Mouse (Mus musculus): Measurements from ENCODE around the gene Shb. TPM values are rescaled to one million over a fixed set of nuclear protein-coding genes. Genes with fewer than 3 reads are reported as not detected.

Shb gene
- total RNA-seq, 2 experiments from 2014 or later, result 11.0 to 11.6 TPM

GRCm38 (mm10) chr4:45474832-45475231, 57.4 kb downstream of the Shb start:
- no peak for TF ChIP-seq CTCF (IDR thresholded peaks at IDR 0.05)
- no peak overlapping the region for H3K27ac ChIP-seq
- intact Hi-C loops (cut with DNase I), result loop anchor here (5.0 kb wide), 1 partner anchor 52 kb away; no protein-coding TSS in a partner anchor
- no peak for DNase-seq (ENCODE audit: extremely low spot score in 1 of 2, low spot score in 2 of 2)
- no peak overlapping the region for H3K4me3 ChIP-seq

- Histone ChIP-seq H3K4me3 (no peak overlapping the region), H3K27ac (no peak overlapping the region)
- TF ChIP-seq CTCF (IDR thresholded peaks at IDR 0.05), result no peak
- intact Hi-C loops (cut with DNase I), result no loop called here
- DNase-seq (ENCODE audit: extremely low spot score in 1 of 2, low spot score in 2 of 2), result no peak
Measured at GRCm38 (mm10) chr4:45474131-45474530, 58.1 kb downstream of the Shb start.

GRCm38 (mm10) chr4:45473129-45473528, 59.1 kb downstream of the Shb start:
- H3K27ac ChIP-seq, result no peak overlapping the region; the same call in 1 of the 2 replicates
- peak; percentile 70 to 74 for DNase-seq (ENCODE audit: extremely low spot score in 1 of 2, low spot score in 2 of 2)
- no peak for TF ChIP-seq CTCF (IDR thresholded peaks at IDR 0.05)
- H3K4me3 ChIP-seq, result no peak overlapping the region
- intact Hi-C loops (cut with DNase I), result no loop called here

- TF ChIP-seq CTCF (IDR thresholded peaks at IDR 0.05), result no peak
- intact Hi-C loops (cut with DNase I), result no loop called here
- peak overlapping the region; percentile 70 for H3K27ac ChIP-seq
- no peak for DNase-seq (ENCODE audit: extremely low spot score in 1 of 2, low spot score in 2 of 2)
- H3K4me3 ChIP-seq, result no peak overlapping the region
Measured at GRCm38 (mm10) chr4:45472706-45473105, 59.6 kb downstream of the Shb start.

GRCm38 (mm10) chr4:45471654-45472556, 60.4 kb downstream of the Shb start:
- intact Hi-C loops (cut with DNase I), result loop anchor here (1.0 kb wide), 1 partner anchor 227 kb away; no protein-coding TSS in a partner anchor
- Histone ChIP-seq H3K4me3 (no peak overlapping the region), H3K27ac (peak overlapping the region; percentile 70)
- DNase-seq (ENCODE audit: extremely low spot score in 1 of 2, low spot score in 2 of 2), result peak in 1 of 2 experiments; percentile 22
- TF ChIP-seq CTCF (IDR thresholded peaks at IDR 0.05), result no peak

GRCm38 (mm10) chr4:45469057-45469456, 63.2 kb downstream of the Shb start:
- no peak overlapping the region for H3K27ac ChIP-seq
- DNase-seq (ENCODE audit: extremely low spot score in 1 of 2, low spot score in 2 of 2), result no peak
- intact Hi-C loops (cut with DNase I), result no loop called here
- no peak for TF ChIP-seq CTCF (IDR thresholded peaks at IDR 0.05)
- no peak overlapping the region for H3K4me3 ChIP-seq

- no peak for DNase-seq (ENCODE audit: extremely low spot score in 1 of 2, low spot score in 2 of 2)
- Histone ChIP-seq H3K4me3 (no peak overlapping the region), H3K27ac (no peak overlapping the region)
- intact Hi-C loops (cut with DNase I), result no loop called here
- no peak for TF ChIP-seq CTCF (IDR thresholded peaks at IDR 0.05)
Measured at GRCm38 (mm10) chr4:45468507-45468906, 63.8 kb downstream of the Shb start.

- intact Hi-C loops (cut with DNase I), result loop anchor here (1.0 kb wide), 1 partner anchor 11 kb away; no protein-coding TSS in a partner anchor
- Histone ChIP-seq H3K4me3 (no peak overlapping the region), H3K27ac (no peak overlapping the region)
- no peak for TF ChIP-seq CTCF (IDR thresholded peaks at IDR 0.05)
- no peak for DNase-seq (ENCODE audit: extremely low spot score in 1 of 2, low spot score in 2 of 2)
Measured at GRCm38 (mm10) chr4:45467115-45467912, 65.0 kb downstream of the Shb start.

- Histone ChIP-seq H3K4me3 (no peak overlapping the region), H3K27ac (no peak overlapping the region)
- DNase-seq (ENCODE audit: extremely low spot score in 1 of 2, low spot score in 2 of 2), result no peak
- TF ChIP-seq CTCF (IDR thresholded peaks at IDR 0.05), result no peak
- intact Hi-C loops (cut with DNase I), result no loop called here
Measured at GRCm38 (mm10) chr4:45464941-45465340, 67.3 kb downstream of the Shb start.

GRCm38 (mm10) chr4:45464528-45464927, 67.7 kb downstream of the Shb start:
- no peak for DNase-seq (ENCODE audit: extremely low spot score in 1 of 2, low spot score in 2 of 2)
- Histone ChIP-seq H3K27ac (no peak overlapping the region), H3K4me3 (no peak overlapping the region)
- intact Hi-C loops (cut with DNase I), result no loop called here
- no peak for TF ChIP-seq CTCF (IDR thresholded peaks at IDR 0.05)

GRCm38 (mm10) chr4:45464123-45464522, 68.1 kb downstream of the Shb start:
- no peak for DNase-seq (ENCODE audit: extremely low spot score in 1 of 2, low spot score in 2 of 2)
- intact Hi-C loops (cut with DNase I), result no loop called here
- TF ChIP-seq CTCF (IDR thresholded peaks at IDR 0.05), result no peak
- no peak overlapping the region for H3K27ac ChIP-seq
- no peak overlapping the region for H3K4me3 ChIP-seq

- TF ChIP-seq CTCF (IDR thresholded peaks at IDR 0.05), result no peak
- intact Hi-C loops (cut with DNase I), result no loop called here
- Histone ChIP-seq H3K27ac (no peak overlapping the region), H3K4me3 (no peak overlapping the region)
- no peak for DNase-seq (ENCODE audit: extremely low spot score in 1 of 2, low spot score in 2 of 2)
Measured at GRCm38 (mm10) chr4:45462628-45463027, 69.6 kb downstream of the Shb start.

Measured in left cerebral cortex, adult 2 months (tissue).